Mouse (Mus musculus): ENCODE measurements around the gene Atp2b1.

The Atp2b1 gene

GRCm38 (mm10) chr10:98916011-98916780 is 2.0 kb downstream of the Atp2b1 start:
- no peak for DNase-seq (ENCODE audit: low read depth, low spot score)

- no peak for DNase-seq (ENCODE audit: low read depth, low spot score)
These were observed 2.7 kb downstream of the Atp2b1 start for GRCm38 (mm10) chr10:98916781-98917340.

- DNase-seq (ENCODE audit: low read depth, low spot score) = no peak
These were observed 10.9 kb downstream of the Atp2b1 start for GRCm38 (mm10) chr10:98925081-98925480.

GRCm38 (mm10) chr10:98926991-98927390 is 12.8 kb downstream of the Atp2b1 start:
- DNase-seq (ENCODE audit: low read depth, low spot score) = no peak

GRCm38 (mm10) chr10:98929444-98929843 is 15.2 kb downstream of the Atp2b1 start:
- no peak for DNase-seq (ENCODE audit: low read depth, low spot score)

GRCm38 (mm10) chr10:98930143-98930542 is 15.9 kb downstream of the Atp2b1 start:
- no peak for DNase-seq (ENCODE audit: low read depth, low spot score)

- no peak for DNase-seq (ENCODE audit: low read depth, low spot score)
These were observed 25.9 kb downstream of the Atp2b1 start for GRCm38 (mm10) chr10:98940137-98940536.

- DNase-seq (ENCODE audit: low read depth, low spot score) = no peak
These were observed 26.6 kb downstream of the Atp2b1 start for GRCm38 (mm10) chr10:98940799-98941198.

GRCm38 (mm10) chr10:98941991-98942390 is 27.8 kb downstream of the Atp2b1 start:
- DNase-seq (ENCODE audit: low read depth, low spot score) = no peak

- no peak for DNase-seq (ENCODE audit: low read depth, low spot score)
These were observed 28.8 kb downstream of the Atp2b1 start for GRCm38 (mm10) chr10:98942999-98943398.

GRCm38 (mm10) chr10:98943894-98944293 is 29.7 kb downstream of the Atp2b1 start:
- DNase-seq (ENCODE audit: low read depth, low spot score) = peak; percentile 20

GRCm38 (mm10) chr10:98946031-98946791 is 32.0 kb downstream of the Atp2b1 start:
- DNase-seq (ENCODE audit: low read depth, low spot score) = no peak

GRCm38 (mm10) chr10:98947206-98947605 is 33.0 kb downstream of the Atp2b1 start:
- no peak for DNase-seq (ENCODE audit: low read depth, low spot score)

- DNase-seq (ENCODE audit: low read depth, low spot score) = no peak
These were observed 33.9 kb downstream of the Atp2b1 start for GRCm38 (mm10) chr10:98948096-98948495.

- no peak for DNase-seq (ENCODE audit: low read depth, low spot score)
These were observed 35.5 kb downstream of the Atp2b1 start for GRCm38 (mm10) chr10:98949750-98950149.

- DNase-seq (ENCODE audit: low read depth, low spot score) = no peak
These were observed 37.4 kb downstream of the Atp2b1 start for GRCm38 (mm10) chr10:98951286-98952270.

GRCm38 (mm10) chr10:98954230-98954993 is 40.2 kb downstream of the Atp2b1 start:
- DNase-seq (ENCODE audit: low read depth, low spot score) = no peak

GRCm38 (mm10) chr10:98956124-98956523 is 41.9 kb downstream of the Atp2b1 start:
- no peak for DNase-seq (ENCODE audit: low read depth, low spot score)

GRCm38 (mm10) chr10:98958752-98959151 is 44.5 kb downstream of the Atp2b1 start:
- DNase-seq (ENCODE audit: low read depth, low spot score) = no peak

- no peak for DNase-seq (ENCODE audit: low read depth, low spot score)
These were observed 45.2 kb downstream of the Atp2b1 start for GRCm38 (mm10) chr10:98959385-98959784.

- no peak for DNase-seq (ENCODE audit: low read depth, low spot score)
These were observed 46.7 kb downstream of the Atp2b1 start for GRCm38 (mm10) chr10:98960911-98961310.

Measured in retina, adult 2 months (tissue).